Mouse (Mus musculus) liver, embryonic 15.5 days (tissue): Measurements from ENCODE around the gene Mybpc2. TPM values are rescaled to one million over a fixed set of nuclear protein-coding genes. Genes with fewer than 3 reads are reported as not detected.

Source experiments
- ATAC-seq: fragments of 200-750 bp; cut with Nextera tagmentation; 2 replicates; pipeline ENCODE4 v1.8.0; 2017; ENCODE audit warnings: moderate number of reproducible peaks, mild to moderate bottlenecking, moderate library complexity; ENCODE audit not compliant: insufficient read depth
- H3K27ac ChIP-seq: fragments of 300-500 bp; sonication (generic); replicated peaks from 2 replicates; pipeline ENCODE4 v1.5.1; 2015; ENCODE audit warnings: mild to moderate bottlenecking, inconsistent platforms
- H3K27me3 ChIP-seq: fragments of 300-500 bp; sonication (generic); 2 replicates; pipeline ENCODE4 v1.6.1; 2015; ENCODE audit warnings: mild to moderate bottlenecking, inconsistent platforms
- H3K36me3 ChIP-seq: fragments of 300-500 bp; sonication (generic); replicated peaks from 2 replicates; pipeline ENCODE4 v1.6.1; 2015; ENCODE audit warnings: moderate library complexity, mild to moderate bottlenecking, inconsistent platforms
- H3K4me1 ChIP-seq: fragments of 300-500 bp; sonication (generic); replicated peaks from 2 replicates; pipeline ENCODE4 v1.6.1; 2015; ENCODE audit warnings: inconsistent platforms
- H3K4me2 ChIP-seq: fragments of 300-500 bp; sonication (generic); 2 replicates; pipeline ENCODE4 v1.6.1; 2015; ENCODE audit warnings: moderate library complexity, mild to moderate bottlenecking, inconsistent platforms
- H3K4me3 ChIP-seq: fragments of 300-500 bp; sonication (generic); replicated peaks from 2 replicates; pipeline ENCODE4 v1.5.1; 2015; ENCODE audit warnings: mild to moderate bottlenecking, inconsistent platforms
- H3K9ac ChIP-seq: fragments of 300-500 bp; sonication (generic); 2 replicates; pipeline ENCODE4 v1.6.1; 2015; ENCODE audit warnings: moderate library complexity, mild to moderate bottlenecking, inconsistent platforms
- H3K9me3 ChIP-seq: fragments of 300-500 bp; sonication (generic); replicated peaks from 2 replicates; pipeline ENCODE4 v1.6.1; 2016; ENCODE audit warnings: inconsistent platforms
- WGBS: fragments of 180-500 bp; shearing (Covaris S2); methylation state at CpG from one replicate; pipeline ENCODE4 v1.1.7; 2015; ENCODE audit warnings: mixed read lengths; ENCODE audit not compliant: insufficient replicate concordance; 5-methylcytosine and 5-hydroxymethylcytosine counted together
- polyA plus RNA-seq: library from polyadenylated mRNA; unstranded; fragments of >200 nt; fragmentation: Nextera tagmentation; extraction: Ambion mirVana; gene quantifications from 2 replicates; pipeline ENCODE4 v1.2.1, GENCODE M21; 2015

The Mybpc2 gene
- polyA plus RNA-seq, 1 experiment from 2014 or later = 0.10 TPM

- peaks cover 10% of the 10 kb centered on the region for H3K27me3 ChIP-seq
- H3K27ac ChIP-seq = no peak overlapping the region
- ATAC-seq = no peak
- H3K9ac ChIP-seq = no peak overlapping the region
- 0 out of 2 replicates have a peak, but pooled peaks cover 5% of the 10 kb centered on the region for H3K4me1 ChIP-seq
- no peak overlapping the region for H3K4me3 ChIP-seq
- H3K36me3 ChIP-seq = peaks cover 67% of the 10 kb centered on the region
- no peaks in the 10 kb centered on the region for H3K9me3 ChIP-seq
- H3K4me2 ChIP-seq = no peak overlapping the region
- WGBS = 89% methylated on average over 12 of the region's 12 CpGs
These were observed 9.2 kb upstream of the Mybpc2 start for GRCm38 (mm10) chr7:44533746-44534045.

DNA sequence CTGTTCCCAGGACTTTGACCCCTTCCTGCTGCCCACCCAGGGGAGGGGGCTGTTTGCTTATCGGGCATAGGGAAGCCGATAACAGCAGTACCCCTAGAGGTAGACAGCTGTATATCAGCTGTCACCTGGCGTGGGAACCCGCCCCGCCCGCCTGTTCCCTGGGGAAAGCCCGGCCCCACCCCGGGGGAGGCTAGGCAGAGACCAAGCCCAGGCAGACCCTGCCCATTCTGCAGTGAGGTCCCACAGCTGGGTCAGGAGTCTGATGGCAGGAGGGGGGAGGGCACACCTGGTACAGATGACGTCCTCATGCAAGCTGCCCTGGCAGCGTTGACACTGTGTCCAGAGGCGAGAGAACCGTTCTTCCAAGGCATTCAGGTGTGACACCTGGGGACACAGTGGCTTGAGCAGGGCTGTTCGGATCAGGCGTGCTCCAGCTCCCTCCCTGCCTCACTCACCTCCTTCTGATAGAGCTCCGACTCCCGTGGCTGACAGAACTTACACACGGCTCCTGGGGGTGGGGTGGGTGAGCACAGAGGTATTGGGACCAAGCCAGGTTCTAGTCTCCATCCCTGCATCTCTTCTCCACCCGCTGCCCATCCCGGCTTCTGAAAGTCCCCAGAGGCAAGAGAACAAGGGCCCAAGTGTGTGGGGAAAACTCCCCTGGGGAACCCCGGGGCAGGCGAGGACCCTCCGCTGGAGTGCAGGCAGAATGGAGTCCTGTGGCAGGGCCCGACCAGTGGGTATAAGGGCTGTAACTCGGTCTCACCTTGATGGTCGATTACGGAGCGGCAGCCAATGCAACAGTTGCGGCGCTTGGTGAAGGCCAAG, 8.7 kb upstream of the Mybpc2 start:
- no peak for ATAC-seq
- Histone ChIP-seq H3K4me2 (no peak overlapping the region), H3K27me3 (peaks cover 15% of the 10 kb centered on the region), H3K9ac (no peak overlapping the region), H3K36me3 (peaks cover 61% of the 10 kb centered on the region), H3K4me1 (peaks cover 10% of the 10 kb centered on the region), H3K9me3 (no peaks in the 10 kb centered on the region), H3K4me3 (no peak overlapping the region), H3K27ac (no peak overlapping the region)
- WGBS = 76% methylated on average over 29 of the region's 29 CpGs

DNA sequence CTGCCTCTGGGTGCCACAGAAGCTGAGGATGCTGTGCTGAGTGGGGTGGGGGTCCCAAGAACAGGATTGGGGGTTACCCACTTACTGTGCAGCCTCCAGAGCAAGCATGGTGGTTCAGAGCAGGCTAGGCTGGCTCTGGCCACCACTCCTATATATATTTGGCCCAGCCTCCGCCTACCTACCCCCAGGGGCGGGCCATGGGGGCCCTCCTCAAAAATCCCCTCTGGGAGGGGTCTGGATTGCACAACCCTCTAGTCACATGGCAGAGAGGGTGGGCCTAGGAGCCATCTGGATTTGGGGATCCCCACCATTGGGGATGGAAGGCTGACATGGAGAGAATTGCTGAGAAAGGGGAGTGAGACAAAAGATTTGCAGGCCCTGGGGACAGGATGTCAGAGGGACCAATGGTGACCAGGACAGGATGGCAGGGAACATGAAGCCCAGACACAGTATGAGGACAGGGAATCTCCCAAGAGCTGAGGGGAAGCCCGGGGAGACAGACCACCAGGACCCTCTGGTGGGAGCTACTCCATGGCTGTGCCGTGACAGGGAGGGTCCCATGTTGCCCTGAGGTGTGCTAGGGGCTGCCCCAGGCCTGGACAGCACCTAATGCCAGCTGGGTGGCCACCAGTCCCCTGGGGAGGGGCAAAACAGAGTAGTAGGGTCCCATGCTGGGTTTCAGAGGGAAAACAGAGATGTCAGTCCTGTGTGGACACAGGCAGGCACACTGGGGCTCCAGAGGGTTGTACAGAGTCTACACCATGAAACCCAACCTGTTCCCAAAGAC, 7.7 kb upstream of the Mybpc2 start, which contains the start of gene Spib:
Gene Spib (minus strand): TSS at position 126 of the 787 bp plus-strand sequence.
- 67% methylated on average over 4 of the region's 4 CpGs for WGBS
- H3K4me3 ChIP-seq = no peak within 1 kb of the TSS
- H3K36me3 ChIP-seq = peaks cover 51% of the 10 kb centered on the region

GRCm38 (mm10) chr7:44531207-44531606, 6.8 kb upstream of the Mybpc2 start:
- Histone ChIP-seq H3K27ac (no peak overlapping the region), H3K4me1 (peaks cover 19% of the 10 kb centered on the region), H3K27me3 (peaks cover 26% of the 10 kb centered on the region), H3K4me2 (no peak overlapping the region), H3K9ac (no peak overlapping the region), H3K36me3 (peaks cover 42% of the 10 kb centered on the region), H3K4me3 (no peak overlapping the region), H3K9me3 (no peaks in the 10 kb centered on the region)
- no peak for ATAC-seq
- 23% methylated on average over 5 of the region's 5 CpGs for WGBS

More for the DNA sequence above, 7.7 kb upstream of the Mybpc2 start, which contains the start of gene Spib:
- peaks cover 17% of the 10 kb centered on the region for H3K27me3 ChIP-seq
- H3K4me2 ChIP-seq = no peak within 1 kb of the TSS
- peaks cover 19% of the 10 kb centered on the region for H3K4me1 ChIP-seq
- no peak within 1 kb of the TSS for H3K9ac ChIP-seq
- ATAC-seq = no peak
- no peak within 1 kb of the TSS for H3K27ac ChIP-seq
- no peaks in the 10 kb centered on the region for H3K9me3 ChIP-seq

DNA sequence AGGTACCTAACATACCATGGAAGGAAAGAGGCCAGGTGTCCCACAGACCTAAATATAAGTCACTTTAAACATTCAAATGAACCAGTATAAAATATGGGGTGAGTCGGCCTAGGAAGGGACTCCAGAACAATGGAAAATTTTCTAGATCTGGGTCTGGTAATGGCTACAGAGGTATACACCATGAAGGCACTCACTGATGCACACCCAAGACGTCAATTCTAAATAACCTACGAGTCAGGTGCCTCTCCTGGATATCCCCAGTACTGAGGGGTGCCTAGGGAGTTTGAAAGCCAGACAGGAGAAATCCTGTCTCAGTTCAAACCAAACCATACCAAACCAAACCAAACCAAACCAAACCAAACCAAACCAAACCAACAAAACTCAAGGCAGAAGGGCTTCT, 6.1 kb upstream of the Mybpc2 start:
- Histone ChIP-seq H3K9ac (no peak overlapping the region), H3K27me3 (peaks cover 33% of the 10 kb centered on the region), H3K36me3 (peaks cover 35% of the 10 kb centered on the region), H3K4me1 (peaks cover 19% of the 10 kb centered on the region), H3K4me2 (no peak overlapping the region), H3K9me3 (no peaks in the 10 kb centered on the region), H3K4me3 (no peak overlapping the region), H3K27ac (no peak overlapping the region)
- ATAC-seq = no peak
- WGBS = 57% methylated on average over 3 of the region's 3 CpGs

DNA sequence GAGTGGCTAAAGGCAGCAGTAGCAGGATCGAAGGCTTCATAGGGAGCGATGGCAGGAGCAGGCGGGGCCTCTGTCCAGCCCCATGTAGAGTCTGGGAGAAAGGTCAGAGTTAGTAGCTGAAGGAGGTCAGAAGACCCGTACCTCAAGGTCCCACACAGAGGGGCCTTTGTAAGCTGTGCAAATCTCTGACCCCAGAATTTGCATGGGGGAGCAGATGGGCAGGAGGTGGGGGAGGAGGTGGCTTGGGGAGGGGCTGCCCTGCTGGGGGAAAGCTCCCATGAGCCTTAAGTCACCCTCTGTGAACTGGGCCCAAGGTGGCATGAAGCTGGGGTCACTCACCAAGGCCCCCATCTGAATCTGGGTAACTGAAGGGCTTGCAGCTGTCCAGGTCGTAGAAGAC, 5.1 kb upstream of the Mybpc2 start:
- Histone ChIP-seq H3K27me3 (peaks cover 43% of the 10 kb centered on the region), H3K4me3 (no peak overlapping the region), H3K4me1 (peaks cover 19% of the 10 kb centered on the region), H3K4me2 (no peak overlapping the region), H3K9ac (no peak overlapping the region), H3K9me3 (no peaks in the 10 kb centered on the region), H3K36me3 (peaks cover 25% of the 10 kb centered on the region), H3K27ac (no peak overlapping the region)
- 66% methylated on average over 5 of the region's 5 CpGs for WGBS
- no peak for ATAC-seq

DNA sequence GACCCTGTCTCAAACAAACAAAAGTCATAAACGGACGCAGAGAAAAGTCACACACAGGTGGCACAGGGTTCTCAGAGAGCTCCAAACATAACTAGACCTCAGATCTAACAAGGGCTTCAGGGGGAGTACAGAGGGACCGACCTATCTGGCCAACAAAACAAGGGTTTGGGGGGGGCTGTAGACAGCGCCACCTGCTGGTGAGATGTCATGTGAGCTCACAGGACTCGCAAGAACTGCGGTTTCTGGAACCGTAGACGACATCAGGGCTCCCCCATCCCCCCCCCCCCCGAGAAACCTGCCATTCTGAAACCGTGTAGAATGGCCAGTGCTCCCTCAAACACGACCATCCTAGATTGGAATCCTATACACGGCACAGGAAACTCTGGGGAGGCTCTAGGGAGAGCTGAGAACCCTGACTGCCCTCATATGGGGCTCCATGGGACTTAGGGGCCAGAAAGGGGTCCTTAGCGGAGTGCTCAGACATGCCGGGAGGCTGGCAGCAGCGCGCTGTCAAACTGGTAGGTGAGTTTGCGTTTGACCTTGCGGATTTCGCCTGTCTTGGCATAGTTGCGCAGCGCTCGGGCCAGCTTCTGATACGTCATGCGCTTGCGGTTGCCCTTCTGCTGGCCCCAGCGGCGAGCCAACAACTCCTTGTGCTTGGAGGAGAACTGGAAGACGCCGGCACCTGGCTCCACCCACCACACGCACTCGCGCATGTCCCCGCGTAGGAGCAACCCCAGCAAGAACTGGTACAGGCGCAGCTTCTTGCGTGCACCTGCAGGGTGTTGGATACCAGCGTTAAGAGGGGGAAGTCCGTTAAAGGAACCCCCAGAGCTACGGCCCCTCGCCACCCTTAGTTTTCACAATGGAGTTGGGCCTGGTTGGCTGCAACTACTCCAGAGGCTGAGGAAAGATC, 3.3 kb upstream of the Mybpc2 start:
- Histone ChIP-seq H3K27ac (no peak overlapping the region; the same call in 1 of the 2 replicates), H3K4me3 (peak overlapping the region; percentile 56), H3K36me3 (peaks cover 7% of the 10 kb centered on the region; the same call in 1 of the 2 replicates), H3K9me3 (no peaks in the 10 kb centered on the region), H3K9ac (peak overlapping the region; percentile 54; the same call in 1 of the 2 replicates), H3K4me2 (peak overlapping the region; percentile 90), H3K4me1 (peaks cover 17% of the 10 kb centered on the region), H3K27me3 (peaks cover 61% of the 10 kb centered on the region)
- WGBS = 4% methylated on average over 40 of the region's 40 CpGs
- ATAC-seq = peak; percentile 55

DNA sequence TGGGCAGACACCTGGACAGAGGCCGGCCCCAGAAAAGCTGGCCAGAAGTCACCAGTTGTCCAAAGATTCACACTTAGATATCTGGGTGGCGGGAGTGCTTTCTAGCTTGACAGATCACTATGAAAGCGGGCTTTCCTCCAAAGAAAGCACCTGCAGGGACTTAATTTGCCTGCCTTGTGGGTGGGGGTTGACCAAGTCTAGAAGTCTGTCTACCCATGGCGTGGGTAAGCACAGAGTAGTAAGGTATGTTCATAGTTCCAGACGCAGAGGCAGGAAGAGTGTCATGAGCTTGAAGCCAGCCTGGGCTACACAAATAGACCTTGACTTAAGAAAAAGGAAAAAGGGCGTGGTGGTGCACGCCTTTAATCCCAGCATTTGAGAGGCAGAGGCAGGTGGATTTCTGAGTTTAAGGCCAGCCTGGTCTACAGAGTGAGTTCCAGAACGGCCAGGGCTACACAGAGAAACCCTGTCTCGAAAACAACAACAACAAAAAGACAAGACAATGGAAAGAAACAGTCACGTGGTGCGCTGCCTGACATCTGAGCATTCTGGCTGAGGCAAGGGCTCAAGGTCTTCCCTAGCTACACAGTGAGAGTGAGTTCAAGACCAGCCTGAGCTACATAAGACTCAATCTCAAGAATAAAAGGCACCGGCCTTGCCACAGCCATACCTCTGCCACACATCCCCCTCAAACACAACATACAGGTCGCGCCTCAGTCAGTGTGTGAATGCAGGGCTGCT, 2.1 kb upstream of the Mybpc2 start:
- peaks cover 19% of the 10 kb centered on the region for H3K4me1 ChIP-seq
- H3K4me2 ChIP-seq = no peak overlapping the region
- H3K4me3 ChIP-seq = no peak overlapping the region
- 78% methylated on average over 14 of the region's 14 CpGs for WGBS
- H3K9me3 ChIP-seq = no peaks in the 10 kb centered on the region
- no peak overlapping the region for H3K27ac ChIP-seq
- ATAC-seq = no peak
- H3K36me3 ChIP-seq = no peaks in the 10 kb centered on the region
- H3K27me3 ChIP-seq = peaks cover 72% of the 10 kb centered on the region
- no peak overlapping the region for H3K9ac ChIP-seq

DNA sequence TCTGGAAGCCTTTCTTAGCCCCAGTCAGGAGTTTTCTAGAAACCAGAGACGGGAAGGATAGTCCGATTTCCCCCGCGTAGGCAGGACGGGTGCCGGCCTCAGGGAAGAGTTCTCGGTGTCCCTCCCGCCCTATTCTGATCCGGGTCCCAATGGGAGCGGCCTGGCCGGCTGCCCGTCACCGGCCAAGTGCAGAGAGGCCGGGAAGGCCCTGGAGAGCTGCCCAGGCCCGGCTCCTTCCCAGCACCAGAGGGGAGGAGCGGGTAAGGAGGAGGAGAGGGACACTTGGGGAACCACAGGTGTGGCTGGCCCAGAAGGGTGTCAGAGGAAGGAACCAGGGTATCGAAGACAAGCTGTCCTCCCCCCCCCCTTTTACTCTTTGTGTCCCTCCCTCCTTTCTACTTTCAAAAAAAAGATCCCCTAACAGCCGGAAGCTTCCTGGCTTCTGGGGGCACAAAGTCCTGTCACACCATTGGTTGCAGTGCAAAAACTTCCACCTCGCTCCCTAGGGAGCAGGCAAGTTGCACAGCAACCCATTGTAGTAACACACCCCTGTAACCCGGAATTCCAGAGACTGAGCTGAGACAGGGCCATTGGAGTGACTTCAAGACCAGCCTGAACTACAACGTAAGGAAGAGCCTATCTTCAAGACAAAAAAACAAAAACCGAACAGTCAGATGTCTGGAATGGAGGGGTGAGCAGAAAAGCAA, 823 bp upstream of the Mybpc2 start:
- no peak overlapping the region for H3K27ac ChIP-seq
- H3K36me3 ChIP-seq = no peaks in the 10 kb centered on the region
- 14% methylated on average over 22 of the region's 22 CpGs for WGBS
- no peak overlapping the region for H3K4me2 ChIP-seq
- no peak overlapping the region for H3K4me3 ChIP-seq
- no peak overlapping the region for H3K9ac ChIP-seq
- peaks cover 83% of the 10 kb centered on the region for H3K27me3 ChIP-seq
- peaks cover 21% of the 10 kb centered on the region for H3K4me1 ChIP-seq
- no peaks in the 10 kb centered on the region for H3K9me3 ChIP-seq
- no peak for ATAC-seq

DNA sequence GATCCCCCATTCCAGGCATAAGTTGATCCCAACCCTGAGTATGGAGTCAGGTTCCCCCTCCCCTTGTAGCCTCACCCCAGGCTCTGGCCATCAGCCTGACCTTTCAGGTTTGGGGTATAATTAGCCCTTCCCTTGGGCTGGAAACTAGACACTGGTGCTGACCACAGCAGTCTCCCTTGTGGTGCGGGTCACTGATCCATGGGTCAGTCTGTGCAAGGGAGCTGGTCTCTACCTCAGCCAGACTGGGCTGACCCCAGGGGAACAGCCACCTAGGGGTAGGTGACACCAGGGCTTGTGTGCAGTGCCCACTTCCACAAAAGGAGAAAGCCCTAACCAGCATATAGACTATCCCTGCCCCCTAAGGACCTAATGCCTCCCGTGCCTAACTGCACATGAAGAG, 1.4 kb downstream of the Mybpc2 start:
- no peak for ATAC-seq
- Histone ChIP-seq H3K9ac (no peak overlapping the region), H3K27ac (no peak overlapping the region), H3K9me3 (no peaks in the 10 kb centered on the region), H3K27me3 (peaks cover 86% of the 10 kb centered on the region), H3K36me3 (no peaks in the 10 kb centered on the region), H3K4me3 (no peak overlapping the region), H3K4me2 (no peak overlapping the region), H3K4me1 (peaks cover 13% of the 10 kb centered on the region)
- WGBS = 43% methylated on average over 2 of the region's 2 CpGs
